Mouse (Mus musculus) megakaryocyte-erythroid progenitor cell, adult 5-6 weeks (primary cell): Measurements from ENCODE around the gene Pold4. TPM values are rescaled to one million over a fixed set of nuclear protein-coding genes. Genes with fewer than 3 reads are reported as not detected.

Source experiments
- ATAC-seq: replicated peaks from 2 replicates; pipeline ENCODE4 v1.8.0; 2016; ENCODE audit warnings: mild to moderate bottlenecking, inconsistent platforms; ENCODE audit not compliant: severe bottlenecking, poor library complexity, low FRiP score, low TSS enrichment
- total RNA-seq, 2 experiments: library from RNA; stranded (forward) in 1 of 2; stranded (reverse) in 1 of 2; fragments of 200-1000, 215-1000 nt in 1 of 2; fragments of >200 nt in 1 of 2; fragmentation: Nextera tagmentation in 1 of 2; gene quantifications; 2 replicates each; pipeline ENCODE4 v1.2.3; 2014 to 2017

Gene Pold4
- 20.0 and 22.3 TPM in 2 replicates for total RNA-seq (2014; fragmentation: Nextera tagmentation)
- 27.2 and 28.2 TPM in 2 replicates for total RNA-seq (2017)

DNA sequence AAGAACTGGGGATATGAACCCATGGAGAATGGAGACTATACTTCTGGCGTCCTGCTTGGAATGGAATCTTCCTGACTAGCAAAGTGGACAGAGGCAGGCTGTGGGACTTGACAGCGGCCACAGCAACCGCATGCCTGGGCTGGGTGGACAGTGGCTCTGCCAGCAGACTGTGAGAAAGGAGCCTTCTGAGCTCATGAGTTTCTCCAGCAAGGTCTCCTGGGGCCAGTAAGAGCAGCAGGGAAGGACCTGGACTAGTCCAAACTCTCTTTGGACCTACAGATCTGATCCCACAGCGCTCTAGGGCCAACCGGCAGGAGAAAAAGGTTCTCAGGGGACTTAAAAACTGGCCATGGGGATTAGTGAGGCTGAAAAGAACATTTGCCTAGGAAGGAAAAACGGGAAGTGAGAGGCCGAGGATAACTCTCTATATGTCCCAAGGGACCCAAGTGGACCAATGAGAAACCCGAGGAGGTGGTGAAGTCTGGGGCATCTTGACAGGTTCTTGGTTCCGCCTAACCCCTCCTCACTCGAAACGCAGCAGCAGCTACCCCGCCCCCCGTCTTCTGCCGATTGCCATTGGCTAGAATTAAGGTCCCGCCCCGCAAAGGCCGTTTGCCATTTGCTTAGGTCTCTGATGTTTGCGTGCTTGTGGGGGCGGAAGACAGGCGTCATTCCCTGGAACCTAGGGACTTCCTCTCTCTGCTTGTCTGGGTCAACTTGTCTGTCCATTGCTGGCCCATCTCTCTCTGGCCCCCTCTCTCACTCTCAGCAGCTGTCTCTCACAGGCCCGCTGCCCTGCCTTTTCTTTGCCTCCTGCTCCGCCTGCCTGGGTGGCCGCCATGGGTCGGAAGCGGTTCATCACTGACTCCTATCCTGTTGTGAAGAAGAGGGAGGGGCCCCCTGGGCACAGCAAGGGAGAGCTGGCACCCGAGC lies at the start of gene Pold4:
Gene Pold4 (plus strand): TSS at position 647 of the 933 bp plus-strand sequence.
- ATAC-seq: peak; percentile 86

DNA sequence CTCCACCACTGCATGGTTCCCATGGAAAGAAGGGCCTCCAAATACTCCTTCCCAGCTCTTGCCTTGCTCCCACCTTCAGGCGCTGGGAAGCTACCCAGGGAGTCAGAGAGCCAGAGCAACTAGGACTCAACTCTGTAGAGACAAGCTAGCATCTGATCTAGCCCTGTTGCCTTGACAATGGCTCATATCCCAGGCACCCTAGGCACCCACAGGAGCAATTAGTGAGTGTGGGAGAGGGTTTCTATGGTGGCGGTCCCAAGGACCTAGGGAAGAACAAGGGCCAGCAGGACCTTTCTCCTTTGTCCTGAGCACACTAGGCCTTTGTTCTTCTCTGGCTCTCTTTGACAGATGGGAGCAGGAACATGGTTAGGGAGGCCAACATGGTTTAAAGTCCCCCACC lies 48.0 kb upstream of the Pold4 start:
- no peak for ATAC-seq

DNA sequence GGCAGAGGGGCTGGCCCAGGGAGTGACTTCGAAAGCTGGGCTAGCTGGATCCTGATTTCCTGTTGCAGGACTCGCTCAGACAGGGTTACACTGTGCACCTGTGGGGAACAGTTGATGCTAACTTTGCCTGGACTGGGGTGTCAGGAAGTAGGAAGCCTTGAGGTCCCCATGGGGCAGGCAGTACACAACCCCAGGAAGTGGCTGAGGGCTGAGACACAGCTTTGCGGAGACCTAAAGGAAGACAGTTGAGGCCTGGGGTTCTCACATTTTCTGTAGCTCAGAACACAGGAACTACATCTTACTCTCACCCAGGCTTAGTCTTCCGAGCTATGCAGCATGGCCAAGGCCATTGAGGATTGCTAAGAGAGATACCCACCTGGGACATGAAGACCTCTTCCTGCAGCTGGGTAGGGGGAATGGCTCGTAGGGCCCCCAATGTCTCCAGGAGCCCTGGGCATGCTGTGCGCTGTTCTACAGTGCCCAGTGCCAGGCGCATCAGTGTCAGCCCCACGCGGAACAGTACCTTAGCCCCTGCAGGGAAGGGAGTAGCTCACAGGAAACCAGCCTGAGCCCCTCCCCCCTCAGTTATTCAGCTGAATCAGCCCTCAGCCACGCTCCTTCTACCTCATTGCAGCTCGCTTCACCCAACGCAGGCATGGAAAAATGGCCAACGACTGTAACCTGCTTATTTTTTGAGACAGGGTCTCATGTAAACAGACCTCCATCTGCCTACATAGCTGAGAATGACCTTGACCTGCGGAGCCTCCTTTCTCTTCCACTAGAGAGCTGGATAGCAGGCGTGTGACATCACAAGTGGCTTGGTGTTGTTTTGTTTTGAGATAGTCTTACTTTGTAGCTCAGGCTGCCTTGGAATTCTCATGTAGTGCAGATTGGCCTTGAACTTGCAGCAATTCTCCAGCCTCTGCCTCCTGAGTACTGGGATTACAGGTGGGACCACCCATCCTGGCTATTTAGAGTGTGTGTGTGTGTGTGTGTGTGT lies 46.4 kb upstream of the Pold4 start:
- ATAC-seq: 0 out of 2 replicates have a peak, but pooled peaks have one; percentile 38

DNA sequence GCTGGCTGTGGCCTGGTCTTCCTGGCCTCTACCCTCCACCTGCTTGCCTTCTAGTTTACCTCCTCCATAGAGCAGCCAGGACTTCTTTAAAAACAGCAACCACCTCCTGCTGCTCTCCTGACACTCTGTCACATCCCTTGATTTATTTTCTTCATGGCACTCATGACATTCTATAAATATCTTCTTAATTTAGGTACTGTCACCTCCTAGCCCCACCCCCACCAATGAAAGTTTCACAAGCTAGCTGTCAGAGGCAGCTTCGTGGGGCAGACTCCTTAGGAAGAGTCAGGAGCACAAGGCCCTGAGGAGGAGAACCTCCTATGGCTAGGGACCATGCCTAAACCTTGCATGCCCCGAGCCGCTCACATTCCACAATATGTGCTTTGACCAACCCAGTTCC lies 44.4 kb upstream of the Pold4 start:
- no peak for ATAC-seq

DNA sequence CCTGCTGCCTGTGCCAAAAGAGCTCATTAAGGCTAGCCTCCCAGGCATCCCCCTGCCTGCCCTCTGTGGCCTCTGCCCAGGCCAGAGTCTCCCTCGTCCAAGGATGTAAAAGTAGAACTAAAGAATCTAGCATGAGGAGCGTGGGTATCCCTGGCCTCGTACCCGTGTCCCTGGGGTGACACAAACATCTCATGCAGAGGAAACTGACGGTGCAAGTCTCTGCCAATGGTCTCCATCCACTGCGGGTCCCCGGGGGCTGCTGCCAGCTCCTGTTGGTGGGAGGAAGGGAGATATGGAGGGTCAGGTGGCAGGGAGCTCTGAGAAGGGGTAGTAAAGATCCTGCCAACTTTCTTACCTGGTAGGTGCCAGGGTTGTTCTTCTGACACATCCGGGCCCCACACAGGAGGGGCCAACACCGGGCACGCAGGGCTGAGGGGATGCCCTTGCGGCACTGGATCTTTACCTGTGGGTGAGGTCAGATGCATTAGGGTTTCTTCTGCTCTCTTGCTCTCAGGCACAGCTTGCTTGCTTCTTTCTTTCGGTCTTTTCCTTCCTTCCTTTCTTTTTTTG lies 42.6 kb upstream of the Pold4 start:
- ATAC-seq: no peak

DNA sequence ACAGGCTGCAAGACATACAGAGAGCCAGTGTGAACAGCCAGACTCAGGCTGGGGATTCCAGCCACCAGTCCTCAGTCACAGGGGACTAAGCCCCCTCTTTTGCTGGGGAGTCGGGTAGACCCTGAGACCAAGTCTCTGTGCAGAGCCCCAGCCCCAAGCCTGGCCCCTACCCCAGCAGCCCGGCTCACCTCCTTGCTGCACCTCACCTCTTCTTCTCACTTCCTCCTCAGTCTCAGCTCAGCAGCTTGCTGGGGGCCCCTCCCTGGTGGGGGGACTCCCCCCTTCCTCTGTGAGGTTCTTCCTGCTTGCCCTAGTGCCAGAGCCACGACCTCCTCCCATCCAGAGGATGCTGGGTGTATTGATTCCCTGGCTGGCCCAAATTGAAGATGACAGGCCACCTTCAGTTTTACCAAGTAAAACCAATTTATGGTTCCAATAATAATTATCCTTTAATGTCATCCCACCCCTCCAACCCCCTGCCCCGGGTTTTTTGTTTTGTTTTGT lies 40.8 kb upstream of the Pold4 start, which contains the start of gene Tbc1d10c:
Gene Tbc1d10c (minus strand): TSS at position 454 of the 504 bp plus-strand sequence.
- ATAC-seq: no peak

DNA sequence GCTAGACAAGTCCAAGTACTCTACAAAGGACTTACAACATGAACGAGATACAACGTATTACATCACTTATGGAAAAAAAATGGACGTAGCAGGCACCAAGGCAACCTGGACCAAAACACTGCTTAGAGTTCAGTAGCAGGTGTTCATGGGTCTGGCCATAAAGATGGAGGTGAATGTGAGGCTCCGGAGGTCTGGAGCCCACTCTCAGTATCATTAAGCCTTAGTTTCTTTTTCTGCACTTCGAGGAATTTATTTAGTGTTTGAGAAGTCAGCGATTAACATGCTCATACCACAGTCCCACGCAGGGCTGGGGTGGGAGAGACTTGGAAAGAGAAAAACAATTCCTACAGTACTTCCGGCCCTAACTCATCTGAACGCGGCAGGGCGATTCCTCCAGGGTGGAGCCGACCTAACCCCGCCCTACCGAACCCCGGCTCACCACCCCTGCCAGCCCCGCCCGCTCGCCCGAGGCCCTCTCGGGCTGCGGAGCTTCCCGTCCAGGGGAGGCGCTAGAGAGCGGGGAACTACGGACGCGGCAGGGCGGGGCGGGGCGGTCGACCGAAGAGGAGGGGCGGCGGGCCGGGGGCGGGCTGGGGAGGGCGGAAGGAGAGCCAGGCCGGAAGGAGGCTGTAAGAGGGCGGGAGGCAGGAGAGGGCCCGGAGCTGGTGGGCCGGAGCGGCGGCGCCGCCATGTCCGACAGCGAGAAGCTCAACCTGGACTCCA lies 40.0 kb upstream of the Pold4 start, which contains the start of gene Ppp1ca:
Gene Ppp1ca (plus strand): TSS at position 538 of the 723 bp plus-strand sequence.
- ATAC-seq: peak; percentile 87

DNA sequence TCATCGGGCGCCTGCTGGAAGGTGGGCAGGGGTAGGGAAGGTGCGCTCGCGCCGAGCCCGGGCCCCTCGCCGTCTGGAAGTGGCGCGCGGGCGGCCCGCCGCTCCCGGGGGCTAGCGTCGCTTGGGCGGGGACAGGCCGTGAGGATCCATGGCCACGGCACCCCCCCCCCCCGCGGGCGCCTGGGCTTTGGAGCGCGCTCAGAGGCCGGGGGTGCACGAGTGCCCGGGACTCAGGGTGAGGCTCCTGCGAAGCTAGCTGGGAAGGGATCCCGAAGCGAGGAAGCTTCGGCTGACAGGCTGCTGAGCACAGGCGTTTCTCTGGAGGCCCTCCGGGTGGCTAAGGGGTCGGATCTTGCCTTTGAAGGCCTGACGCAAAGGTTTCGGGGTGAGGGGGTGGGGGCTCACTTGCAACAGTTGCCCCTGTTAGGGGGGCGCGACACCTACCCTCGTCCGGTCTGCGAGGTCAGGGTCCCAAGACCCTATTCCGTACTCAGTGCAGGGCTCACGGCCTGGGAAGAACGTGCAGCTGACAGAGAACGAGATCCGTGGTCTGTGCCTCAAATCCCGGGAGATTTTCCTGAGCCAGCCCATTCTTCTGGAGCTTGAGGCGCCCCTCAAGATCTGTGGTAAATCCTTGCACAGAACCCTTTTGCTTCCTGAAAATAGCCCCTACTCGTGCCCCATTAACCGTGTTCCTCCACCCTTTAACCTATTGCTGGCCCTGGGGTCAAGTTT lies 39.3 kb upstream of the Pold4 start:
- no peak for ATAC-seq

DNA sequence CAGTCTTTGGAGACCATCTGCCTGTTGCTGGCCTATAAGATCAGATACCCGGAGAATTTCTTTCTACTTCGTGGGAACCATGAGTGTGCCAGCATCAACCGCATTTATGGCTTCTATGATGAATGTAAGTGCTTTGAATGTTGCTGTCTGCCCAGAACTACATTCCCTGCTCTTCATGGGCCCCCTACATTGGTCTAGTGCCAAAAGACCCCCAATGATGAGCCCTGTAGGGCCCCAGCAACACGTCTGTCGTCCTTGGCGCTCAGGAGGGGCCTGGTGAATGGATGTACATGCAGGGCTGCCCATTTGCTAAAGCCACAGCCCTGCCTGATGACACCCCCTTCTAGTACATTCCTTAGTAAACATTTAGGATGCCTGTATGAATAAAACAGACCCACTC lies 38.6 kb upstream of the Pold4 start:
- ATAC-seq: no peak

DNA sequence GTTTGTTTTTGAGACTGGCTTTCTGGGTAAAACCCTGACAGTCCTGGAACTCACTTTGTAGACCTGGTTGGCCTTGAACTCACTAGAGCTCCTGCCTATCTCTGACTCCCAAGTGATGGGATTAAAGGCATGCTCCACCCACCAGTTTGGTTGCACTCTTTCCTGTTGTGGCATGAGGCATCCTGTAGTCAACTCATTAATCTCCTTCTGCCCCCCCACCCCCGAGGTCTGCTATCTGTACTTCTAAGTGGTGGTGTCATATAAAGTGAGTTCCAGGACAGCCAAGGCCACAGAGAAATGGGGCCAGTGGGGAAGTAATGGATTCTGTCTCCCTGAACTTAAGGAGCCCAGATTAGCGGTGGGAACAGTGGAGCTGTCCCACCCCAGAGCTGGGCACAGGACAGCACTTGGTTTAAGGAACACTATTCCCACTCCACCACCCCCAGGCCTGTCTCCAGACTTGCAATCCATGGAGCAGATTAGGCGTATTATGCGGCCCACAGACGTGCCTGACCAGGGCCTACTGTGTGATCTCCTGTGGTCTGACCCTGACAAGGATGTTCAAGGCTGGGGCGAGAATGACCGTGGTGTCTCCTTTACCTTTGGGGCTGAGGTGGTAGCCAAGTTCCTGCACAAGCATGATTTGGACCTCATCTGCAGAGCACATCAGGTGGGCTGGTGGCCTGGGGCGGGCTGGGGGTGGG lies 37.5 kb upstream of the Pold4 start:
- no peak for ATAC-seq

DNA sequence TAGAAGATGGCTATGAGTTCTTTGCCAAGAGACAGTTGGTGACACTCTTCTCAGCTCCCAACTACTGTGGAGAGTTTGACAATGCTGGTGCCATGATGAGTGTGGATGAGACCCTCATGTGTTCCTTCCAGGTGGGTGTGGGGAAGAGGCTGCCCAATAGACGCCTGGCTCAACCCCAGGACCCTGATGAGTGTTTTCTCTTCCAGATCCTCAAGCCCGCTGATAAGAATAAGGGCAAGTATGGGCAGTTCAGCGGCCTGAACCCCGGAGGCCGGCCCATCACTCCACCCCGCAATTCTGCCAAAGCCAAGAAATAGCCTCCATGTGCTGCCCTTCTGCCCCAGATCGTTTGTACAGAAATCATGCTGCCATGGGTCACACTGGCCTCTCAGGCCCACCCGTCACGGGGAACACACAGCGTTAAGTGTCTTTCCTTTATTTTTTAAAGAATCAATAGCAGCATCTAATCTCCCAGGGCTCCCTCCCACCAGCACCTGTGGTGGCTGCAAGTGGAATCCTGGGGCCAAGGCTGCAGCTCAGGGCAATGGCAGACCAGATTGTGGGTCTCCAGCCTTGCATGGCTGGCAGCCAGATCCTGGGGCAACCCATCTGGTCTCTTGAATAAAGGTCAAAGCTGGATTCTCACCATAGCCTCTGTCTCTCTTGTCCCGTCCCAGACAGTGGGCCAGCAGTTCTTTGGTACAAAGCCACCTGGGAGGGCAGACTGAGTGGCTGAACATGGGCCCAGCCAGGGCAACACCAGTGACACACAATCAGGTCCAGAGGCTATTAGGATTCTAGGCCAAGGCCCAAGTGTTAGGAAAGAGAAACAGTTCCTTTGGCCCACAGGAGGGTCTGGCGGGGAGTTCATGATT lies 36.7 kb upstream of the Pold4 start:
- no peak for ATAC-seq

DNA sequence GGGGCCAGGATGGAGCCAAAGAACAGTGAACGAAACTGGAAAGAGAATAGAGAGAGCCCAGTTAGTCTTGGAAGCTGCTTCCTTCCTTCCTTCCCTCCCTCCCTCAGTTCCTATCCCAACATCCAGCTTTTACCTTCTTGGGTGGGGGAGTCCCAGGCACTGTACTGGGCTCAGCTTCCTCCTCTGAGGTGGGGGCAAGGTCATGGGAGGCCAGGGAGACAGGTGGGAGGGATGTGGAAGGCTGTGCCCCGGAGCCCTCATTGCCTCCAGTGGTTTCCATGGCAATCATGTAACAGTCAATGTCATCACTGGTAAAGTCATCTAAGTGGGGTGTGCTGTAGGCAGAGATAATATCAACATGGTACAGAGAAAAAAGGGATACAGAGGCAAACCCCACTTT lies 35.7 kb upstream of the Pold4 start:
- ATAC-seq: no peak

DNA sequence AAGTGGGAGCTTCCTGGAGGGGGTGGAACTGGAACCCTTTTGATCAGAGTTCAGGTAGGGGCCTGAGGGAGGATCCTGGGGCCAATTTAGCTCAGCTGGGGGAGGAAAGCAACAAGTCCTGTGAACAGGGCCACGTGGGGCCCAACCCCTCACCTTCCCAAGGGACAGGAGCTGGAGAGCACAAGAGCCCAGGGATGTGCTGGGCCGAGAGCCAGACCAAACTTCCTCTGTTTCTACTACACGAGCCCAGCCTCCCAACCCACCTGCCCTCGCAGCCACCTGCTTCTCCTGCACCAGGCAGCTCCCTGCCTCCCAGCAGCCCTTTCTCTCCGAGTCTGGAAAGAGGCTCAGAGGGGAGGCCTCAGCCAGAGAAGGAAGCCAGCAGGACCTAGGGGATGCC lies 35.2 kb upstream of the Pold4 start:
- ATAC-seq: no peak

DNA sequence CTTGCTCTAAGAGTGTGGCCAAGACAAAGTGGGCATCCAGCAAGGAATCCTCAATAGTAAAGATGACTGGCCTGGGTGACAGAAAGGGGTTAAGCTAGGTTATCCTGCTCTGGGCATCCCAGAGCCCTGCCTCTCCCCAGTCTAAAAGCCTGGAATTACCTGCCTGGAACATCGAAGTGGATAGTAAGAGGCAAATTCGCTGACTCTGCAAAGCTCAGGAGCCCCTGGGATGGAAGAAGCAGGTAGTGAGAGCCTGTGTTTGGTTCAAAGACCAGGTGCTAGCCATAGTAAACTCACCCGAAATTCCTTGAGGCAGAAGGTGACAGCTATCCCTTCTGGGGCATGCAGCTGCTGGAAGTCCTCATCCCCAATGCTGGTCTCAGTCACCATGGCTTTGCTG lies 34.5 kb upstream of the Pold4 start:
- ATAC-seq: no peak

DNA sequence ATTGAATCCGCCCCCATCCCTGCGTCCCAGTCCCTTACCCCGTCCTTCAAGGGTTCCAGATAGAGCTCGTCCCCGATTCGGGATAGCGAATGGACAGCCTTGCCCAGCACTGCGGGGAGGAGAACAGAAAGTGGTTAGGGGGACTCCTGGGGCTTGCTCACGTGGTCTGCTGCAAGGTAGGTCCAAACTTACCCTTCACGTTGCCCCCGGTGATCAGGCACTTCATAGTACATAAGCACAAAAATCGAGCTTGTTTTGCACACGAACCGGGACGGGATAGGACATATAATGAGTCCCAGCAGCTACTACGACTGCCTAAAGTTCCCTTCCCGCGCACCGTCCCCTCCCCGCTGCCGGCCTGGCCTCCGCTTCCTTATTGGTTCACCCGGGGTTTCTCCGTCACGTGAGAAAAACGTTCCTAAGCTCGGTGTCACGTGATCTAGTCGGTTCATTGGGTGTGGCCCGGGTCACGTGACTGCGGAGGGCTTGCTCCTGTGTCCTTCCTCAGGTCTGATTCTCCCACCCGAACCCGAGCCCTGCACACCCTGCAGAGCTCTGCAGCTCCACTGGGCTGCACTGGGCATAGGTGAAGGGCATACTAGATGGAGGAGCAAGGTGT lies 30.3 kb upstream of the Pold4 start, which contains the start of gene Rad9a:
Gene Rad9a (minus strand): TSS at position 372 of the 619 bp plus-strand sequence.
- ATAC-seq: peak; percentile 84

DNA sequence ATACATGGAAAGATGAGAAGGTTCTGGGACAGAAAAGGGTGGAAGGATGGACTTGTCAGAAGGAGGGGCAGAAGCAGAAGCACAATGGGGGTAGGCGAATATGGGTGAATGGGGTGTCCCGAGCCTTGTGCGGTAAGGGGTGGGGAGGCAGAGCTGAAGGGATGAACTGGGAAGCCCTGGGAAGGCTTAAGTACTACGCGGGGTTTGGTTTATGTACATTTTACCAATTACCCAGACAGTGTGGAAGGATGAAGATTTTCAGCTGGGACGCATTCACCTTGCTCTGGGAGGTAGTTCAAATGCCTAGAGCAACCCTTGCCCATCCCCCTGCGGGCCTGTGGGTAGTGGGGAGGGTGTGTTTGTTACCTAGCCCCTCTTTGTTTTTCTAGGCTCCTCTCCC lies 29.6 kb upstream of the Pold4 start:
- no peak for ATAC-seq
